Mouse (Mus musculus) liver, adult 2 months (tissue): ENCODE results near the gene Ikzf2.

ENCODE experiments used
- CTCF ChIP-seq: fragments of 200-500 bp; IDR thresholded peaks from 2 replicates; pipeline ENCODE4 v1.5.1; 2011; ENCODE audit warnings: low read depth, low read length, control low read depth
- POLR2A ChIP-seq: fragments of 200-500 bp; IDR thresholded peaks from 2 replicates; pipeline ENCODE4 v1.6.1; 2011; ENCODE audit warnings: low read length, control low read depth; ENCODE audit not compliant: insufficient read depth; ENCODE audit errors: extremely low read depth

GRCm38 (mm10) chr1:69659779-69660178, 27.3 kb downstream of the Ikzf2 start:
- TF ChIP-seq POLR2A (no peak), CTCF (no peak)
